Mouse (Mus musculus): ENCODE measurements at regions not wholly inside any gene's neighbourhood (a gene's known extent, or its start where the extent isn't known, plus 50 kb on each side); places are given as distances from the start of the nearest gene placed in this dataset.

- no peak for DNase-seq (ENCODE audit: low read depth)
Measured at GRCm38 (mm10) chr9:41377701-41378626, 216.5 kb upstream of the Ubash3b start.

DNA sequence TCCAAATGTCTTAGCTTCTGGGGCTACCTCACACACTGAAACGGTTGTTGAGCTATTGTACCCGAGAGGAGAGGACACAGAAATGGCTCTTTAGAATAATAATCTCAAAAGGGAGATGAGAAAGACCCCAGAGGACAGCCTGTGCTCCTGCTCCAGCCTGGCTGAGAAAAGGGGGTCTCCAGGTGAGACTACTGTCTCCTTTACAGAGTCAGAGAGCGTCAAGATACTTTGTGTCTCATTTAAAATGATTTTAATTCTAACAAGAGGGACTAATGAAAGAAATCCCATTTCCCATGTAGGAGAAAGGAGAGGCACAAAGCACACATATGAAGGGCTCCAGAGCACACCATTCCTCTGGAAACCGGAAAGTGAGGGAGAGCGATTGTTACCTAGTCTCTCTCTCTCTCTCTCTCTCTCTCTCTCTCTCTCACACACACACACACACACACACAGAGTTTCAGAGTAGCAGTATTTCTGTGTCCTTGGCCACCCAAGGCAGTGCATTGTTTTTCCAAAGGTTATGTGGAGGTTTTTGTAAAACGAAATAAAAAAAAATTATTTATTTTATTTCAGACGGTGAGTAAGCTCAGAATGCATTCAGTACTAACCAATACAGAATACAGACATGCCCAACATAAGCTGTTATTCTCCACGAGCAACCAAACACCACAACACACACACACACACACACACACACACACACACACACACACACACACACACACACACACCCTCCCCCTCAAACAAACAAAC lies 215.6 kb upstream of the Ubash3b start:
- DNase-seq (ENCODE audit: low read depth), result no peak

- DNase-seq (ENCODE audit: low read depth), result no peak
Measured at GRCm38 (mm10) chr9:41375984-41376651, 214.6 kb upstream of the Ubash3b start.

GRCm38 (mm10) chr9:41374591-41375481 lies 213.3 kb upstream of the Ubash3b start:
- DNase-seq (ENCODE audit: low read depth), result no peak

DNA sequence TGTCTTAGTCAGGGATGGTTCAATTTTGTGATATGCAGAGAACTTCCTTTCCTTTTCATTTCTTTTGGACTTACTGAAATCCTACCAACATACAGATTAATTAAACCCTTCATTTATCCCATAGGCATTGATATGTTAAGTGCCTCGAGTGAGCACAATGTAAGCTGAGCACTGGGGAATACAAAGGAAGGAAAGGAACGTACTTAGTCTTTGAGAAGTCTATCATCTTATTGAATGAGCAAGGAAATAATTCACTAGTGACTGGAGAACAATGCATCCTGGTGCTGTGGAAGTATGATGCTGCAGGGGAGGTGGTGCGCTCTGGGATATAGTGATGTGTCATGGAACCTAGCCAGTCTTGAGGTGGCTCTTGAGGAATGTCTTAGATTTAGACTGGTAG lies 204.9 kb upstream of the Ubash3b start:
- no peak for DNase-seq (ENCODE audit: low read depth)

- DNase-seq (ENCODE audit: low read depth), result no peak
Measured at GRCm38 (mm10) chr9:41365251-41365650, 203.8 kb upstream of the Ubash3b start.

- DNase-seq (ENCODE audit: low read depth), result no peak
Measured at GRCm38 (mm10) chr9:41364442-41365250, 203.1 kb upstream of the Ubash3b start.

GRCm38 (mm10) chr9:41360356-41360755 lies 198.9 kb upstream of the Ubash3b start:
- no peak for DNase-seq (ENCODE audit: low read depth)

- DNase-seq (ENCODE audit: low read depth), result no peak
Measured at GRCm38 (mm10) chr9:41359286-41359685, 197.8 kb upstream of the Ubash3b start.

- DNase-seq (ENCODE audit: low read depth), result no peak
Measured at GRCm38 (mm10) chr9:41345338-41345737, 183.8 kb upstream of the Ubash3b start.

- no peak for DNase-seq (ENCODE audit: low read depth)
Measured at GRCm38 (mm10) chr9:41337375-41337774, 175.9 kb upstream of the Ubash3b start.

DNA sequence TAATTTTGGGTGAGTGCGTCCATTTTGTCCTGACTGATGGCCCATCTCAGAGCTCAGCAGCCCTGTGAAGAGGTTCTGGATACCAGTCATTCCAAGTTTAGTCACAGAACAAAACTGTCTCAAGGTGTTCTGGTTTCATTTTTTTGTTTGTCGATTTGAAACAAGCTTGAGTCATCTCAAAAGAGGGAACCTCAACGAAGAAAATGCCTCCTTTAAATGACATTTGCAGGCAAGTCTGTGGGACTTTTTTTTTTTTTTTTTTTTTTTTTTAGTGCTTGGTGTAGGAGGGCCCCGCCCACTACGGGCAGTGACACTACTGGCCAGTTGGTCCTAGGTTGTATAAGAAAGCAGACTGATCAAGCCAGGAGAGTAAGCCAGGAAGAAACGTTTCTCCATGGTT lies 175.3 kb upstream of the Ubash3b start:
- no peak for DNase-seq (ENCODE audit: low read depth)

GRCm38 (mm10) chr9:41334462-41335241 lies 173.2 kb upstream of the Ubash3b start:
- no peak for DNase-seq (ENCODE audit: low read depth)

DNA sequence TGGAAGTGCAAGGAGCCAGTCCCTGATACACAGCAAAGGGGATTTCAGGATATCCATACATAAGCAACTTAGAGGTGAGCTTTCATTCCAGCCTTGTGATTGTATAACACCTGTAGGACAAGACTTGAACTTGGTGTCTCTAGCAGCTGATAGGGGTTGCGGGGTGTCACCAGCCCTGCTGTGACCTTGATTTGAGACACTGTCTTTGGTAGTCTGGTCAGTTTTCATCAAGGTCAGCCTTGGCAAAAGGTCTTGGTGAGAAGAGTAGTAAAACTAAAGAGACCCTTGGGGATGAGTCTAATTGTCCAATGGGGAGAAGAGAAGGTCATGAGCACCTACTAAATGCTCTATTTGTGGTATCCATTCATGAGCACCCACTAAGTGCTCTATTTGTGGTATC lies 172.0 kb upstream of the Ubash3b start:
- DNase-seq (ENCODE audit: low read depth), result no peak

DNA sequence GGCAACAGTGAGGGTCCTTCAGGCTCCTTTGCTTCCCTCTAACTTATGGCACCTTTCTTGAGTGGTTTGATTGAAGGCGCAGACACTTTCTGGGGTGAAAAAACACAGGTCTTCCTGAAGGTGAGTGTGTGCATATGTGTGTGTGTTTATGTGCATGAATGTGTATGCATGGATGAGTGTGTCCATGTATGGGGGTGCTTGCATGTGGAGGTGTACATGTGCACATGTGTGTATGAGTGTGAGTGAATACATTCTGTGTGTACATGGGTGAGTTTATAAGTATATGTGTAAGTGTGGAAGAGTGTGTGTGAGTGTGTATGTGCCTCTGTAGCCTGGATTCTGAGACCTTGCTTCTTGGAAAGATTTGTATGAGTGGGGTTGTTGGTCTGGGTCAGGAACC lies 167.5 kb upstream of the Ubash3b start:
- no peak for DNase-seq (ENCODE audit: low read depth)

GRCm38 (mm10) chr9:41328480-41328879 lies 167.0 kb upstream of the Ubash3b start:
- no peak for DNase-seq (ENCODE audit: low read depth)

- DNase-seq (ENCODE audit: low read depth), result peak; percentile 24
Measured at GRCm38 (mm10) chr9:41328056-41328455, 166.6 kb upstream of the Ubash3b start.

DNA sequence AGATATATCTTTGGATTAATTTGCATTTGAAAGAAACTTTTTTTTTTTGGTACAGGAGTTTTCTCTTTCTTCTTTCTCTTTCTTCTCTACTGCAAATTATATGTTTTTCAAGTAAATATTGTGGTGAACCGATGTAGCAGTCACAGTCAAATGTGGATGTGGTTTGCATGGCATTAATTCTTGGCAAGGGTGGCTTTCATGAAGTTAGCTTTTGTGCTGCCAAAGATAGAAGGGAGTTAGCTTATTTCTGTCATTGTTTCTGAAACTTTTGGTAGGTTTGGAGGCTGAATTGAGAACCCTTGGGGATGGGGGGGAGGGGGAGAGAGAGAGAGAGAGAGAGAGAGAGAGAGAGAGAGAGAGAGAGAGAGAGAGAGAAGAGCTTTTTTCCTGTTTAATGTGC lies 166.1 kb upstream of the Ubash3b start:
- peak; percentile 50 for DNase-seq (ENCODE audit: low read depth)

DNA sequence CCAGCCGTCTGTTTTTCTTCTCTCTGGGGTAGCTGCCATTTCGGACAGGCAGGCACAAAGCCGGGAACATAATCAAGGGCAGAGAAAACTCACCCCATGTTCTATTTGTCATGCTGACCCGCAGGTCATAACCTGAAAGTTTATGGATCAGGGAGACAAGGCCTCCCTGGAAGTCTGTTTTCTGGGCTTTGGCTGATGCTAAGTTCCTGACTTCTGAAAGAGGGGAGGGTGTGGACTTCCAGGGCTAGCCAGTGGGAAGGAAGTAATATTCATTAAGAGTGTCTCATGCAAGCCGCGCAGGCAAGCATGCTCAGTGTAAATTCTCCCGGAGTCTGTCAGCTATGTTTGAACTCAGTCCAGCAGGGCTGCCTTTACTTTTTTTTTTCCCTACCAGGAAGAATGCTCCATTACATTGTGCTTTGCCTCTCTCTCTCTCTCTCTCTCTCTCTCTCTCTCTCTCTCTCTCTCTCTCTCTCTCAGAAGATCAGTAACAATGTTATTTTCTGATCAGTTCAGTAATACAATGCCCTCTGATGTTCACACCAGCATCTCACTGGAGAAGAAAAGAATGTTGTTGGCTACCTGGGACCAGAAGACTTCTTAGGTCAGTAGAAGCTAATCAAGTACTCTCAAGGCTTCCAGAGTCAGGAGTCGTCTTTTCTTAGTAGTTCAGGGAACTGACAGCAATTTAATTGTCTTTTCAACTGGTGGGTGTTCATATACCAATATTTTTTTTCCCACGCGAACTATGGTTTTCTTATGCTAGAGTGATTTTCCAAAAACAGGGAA lies 165.5 kb upstream of the Ubash3b start:
- DNase-seq (ENCODE audit: low read depth), result peak; percentile 69
